Mouse (Mus musculus): Measurements from ENCODE around the gene Gpr22.

The Gpr22 gene

DNA sequence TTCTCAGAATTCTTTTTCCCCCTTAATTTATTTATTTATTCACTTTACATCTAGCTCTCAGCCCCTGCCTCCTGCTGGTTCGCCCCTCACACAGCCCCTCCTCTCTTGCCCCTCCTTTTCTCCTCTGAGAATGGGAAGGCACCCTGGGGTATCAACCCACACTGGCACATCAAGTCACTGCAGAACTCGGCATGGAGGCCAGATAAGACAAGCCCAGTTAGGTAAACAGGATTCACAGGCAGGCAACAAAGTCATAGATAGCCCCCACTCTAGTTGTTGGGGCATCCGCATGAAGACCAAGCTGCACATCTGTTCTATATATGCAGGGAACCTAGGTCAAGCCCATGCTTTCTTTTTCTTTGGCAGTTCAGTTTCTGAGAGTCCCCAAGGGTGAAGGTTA, 46.6 kb downstream of the Gpr22 start:
- no peak for DNase-seq (ENCODE audit: low spot score in 2 of 2)

DNA sequence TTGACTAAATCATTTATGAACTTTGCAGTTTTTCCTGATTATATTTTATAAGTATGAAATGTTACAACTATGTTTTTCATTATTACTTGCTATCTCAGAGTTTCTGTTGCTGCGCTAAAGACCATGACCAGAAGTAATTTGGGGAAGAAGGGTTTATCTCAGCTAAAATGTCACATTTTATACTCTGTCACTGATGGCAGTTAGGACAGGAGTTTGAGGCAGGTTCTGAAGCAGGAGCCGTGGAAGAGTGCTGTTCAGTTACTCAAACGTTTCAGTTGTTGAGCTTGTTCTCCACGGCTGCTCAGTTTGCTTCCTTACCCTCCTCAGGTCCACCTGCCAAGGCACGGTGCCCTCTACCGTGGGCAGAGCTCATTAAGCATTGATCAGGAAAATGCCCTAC, 47.7 kb downstream of the Gpr22 start:
- DNase-seq (ENCODE audit: low spot score in 2 of 2), result no peak
